Mouse (Mus musculus): ENCODE data around the gene Snapc5. TPM values are rescaled to one million over a fixed set of nuclear protein-coding genes. Genes with fewer than 3 reads are reported as not detected.
"Not testable (repeated sequence)": the region's sequence is repeated elsewhere in the genome, so short reads cannot be mapped to it uniquely, and the experiment has no call there.

Snapc5 gene
- total RNA-seq (2017) = 37.7 and 44.9 TPM in 2 replicates

GRCm38 (mm10) chr9:64178974-64179646, at the start of gene Snapc5:
Gene Snapc5 (plus strand): TSS chr9:64179274.
- peak; percentile 89 for ATAC-seq (replicated peaks; ENCODE audit: low read depth, poor library complexity, severe bottlenecking)

DNA sequence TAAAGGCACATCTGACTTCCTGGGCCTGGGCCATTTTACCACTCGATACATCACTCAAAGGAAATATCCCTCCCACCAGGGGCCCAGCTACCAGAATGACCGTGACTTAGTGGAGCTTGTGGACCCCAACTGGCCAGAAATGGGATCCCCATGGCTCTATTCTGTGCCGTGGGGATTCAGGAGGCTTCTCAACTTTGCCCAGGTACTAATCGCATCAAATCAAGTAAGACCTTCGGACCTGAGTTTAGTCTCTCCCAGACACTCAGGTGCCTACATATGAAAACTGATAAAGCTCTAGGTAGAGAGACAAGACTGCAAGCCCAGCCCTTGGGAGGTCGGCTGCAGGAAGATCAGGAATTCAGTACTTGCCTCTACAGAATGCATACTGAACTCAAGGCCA, 47.5 kb upstream of the Snapc5 start:
- no peak for ATAC-seq (replicated peaks; ENCODE audit: low read depth, poor library complexity, severe bottlenecking)

DNA sequence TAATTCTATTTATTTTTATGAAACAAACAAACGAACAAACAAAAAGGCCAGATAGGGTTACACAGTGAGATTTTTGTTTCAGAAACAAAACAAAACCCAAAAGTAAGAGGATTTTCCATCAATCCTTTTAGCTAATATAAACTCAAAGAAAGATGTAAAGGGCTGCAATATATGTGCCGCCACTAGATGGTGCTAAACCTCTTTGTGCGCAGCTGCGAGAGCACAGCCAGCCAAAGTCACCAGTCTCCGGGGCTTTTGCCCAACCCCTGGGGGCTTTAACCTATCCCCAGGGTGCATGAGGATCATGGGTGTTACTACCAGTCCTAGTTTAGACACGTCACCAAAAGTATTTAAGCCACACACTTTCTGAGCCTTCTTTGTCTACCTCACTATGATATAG, 40.2 kb upstream of the Snapc5 start:
- not testable (repeated sequence) for ATAC-seq (replicated peaks; ENCODE audit: low read depth, poor library complexity, severe bottlenecking)

DNA sequence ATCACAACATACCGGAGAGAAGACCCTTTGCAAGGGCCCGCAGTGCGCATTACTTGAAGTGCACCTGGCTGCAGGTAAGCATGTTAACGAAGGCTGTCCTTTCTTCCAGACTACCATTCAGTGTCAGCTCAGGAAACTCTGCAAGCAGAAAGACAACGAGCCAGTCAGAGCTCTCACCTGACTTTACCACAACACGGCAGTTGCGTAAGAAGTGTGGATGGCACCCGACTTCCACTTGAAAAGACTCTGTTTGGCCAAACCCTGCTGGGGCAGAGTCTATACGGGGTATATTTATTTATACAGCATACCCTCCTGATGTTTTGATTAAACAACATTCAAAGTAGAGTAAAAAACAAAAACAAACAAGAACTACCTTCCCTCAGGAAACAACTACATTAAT, 39.2 kb upstream of the Snapc5 start:
- no peak for ATAC-seq (replicated peaks; ENCODE audit: low read depth, poor library complexity, severe bottlenecking)

GRCm38 (mm10) chr9:64156641-64157040, 22.4 kb upstream of the Snapc5 start:
- no peak for ATAC-seq (replicated peaks; ENCODE audit: low read depth, poor library complexity, severe bottlenecking)

DNA sequence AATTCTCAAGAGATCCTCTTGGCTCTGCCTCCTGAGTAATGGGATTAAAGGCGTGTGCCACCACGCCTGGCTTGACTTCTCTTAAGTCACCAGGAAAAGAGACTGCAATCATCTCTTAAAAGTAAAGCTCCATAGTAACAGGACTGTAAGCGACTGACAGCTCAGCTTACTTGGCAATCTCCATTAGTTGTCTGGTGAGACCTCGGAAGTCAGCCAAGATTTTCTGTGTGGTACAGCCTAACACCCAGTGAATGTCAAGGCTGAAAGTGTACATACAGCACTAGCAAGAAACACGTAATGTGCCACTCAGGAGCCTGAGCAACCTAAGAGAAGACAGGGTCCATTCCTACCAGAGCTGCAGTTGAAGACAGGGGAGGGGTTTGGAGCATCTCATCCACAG, 18.6 kb upstream of the Snapc5 start:
- no peak for ATAC-seq (replicated peaks; ENCODE audit: low read depth, poor library complexity, severe bottlenecking)

DNA sequence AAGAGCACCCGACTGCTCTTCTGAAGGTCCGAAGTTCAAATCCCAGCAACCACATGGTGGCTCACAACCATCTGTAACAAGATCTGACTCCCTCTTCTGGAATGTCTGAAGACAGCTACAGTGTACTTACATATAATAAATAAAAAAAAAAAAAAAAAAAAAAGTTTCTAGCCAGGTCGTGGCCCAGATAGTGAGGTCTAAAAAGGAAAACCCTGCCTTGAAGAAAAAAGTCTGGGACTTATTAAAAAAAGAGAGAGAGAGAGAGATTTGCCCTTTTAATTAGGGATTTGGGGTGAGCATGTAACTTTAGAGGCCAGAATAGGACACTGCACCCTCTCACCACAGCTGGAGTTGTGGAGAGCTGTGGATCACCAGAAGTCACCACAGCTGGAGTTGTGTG, 9.1 kb upstream of the Snapc5 start:
- not testable (repeated sequence) for ATAC-seq (replicated peaks; ENCODE audit: low read depth, poor library complexity, severe bottlenecking)

DNA sequence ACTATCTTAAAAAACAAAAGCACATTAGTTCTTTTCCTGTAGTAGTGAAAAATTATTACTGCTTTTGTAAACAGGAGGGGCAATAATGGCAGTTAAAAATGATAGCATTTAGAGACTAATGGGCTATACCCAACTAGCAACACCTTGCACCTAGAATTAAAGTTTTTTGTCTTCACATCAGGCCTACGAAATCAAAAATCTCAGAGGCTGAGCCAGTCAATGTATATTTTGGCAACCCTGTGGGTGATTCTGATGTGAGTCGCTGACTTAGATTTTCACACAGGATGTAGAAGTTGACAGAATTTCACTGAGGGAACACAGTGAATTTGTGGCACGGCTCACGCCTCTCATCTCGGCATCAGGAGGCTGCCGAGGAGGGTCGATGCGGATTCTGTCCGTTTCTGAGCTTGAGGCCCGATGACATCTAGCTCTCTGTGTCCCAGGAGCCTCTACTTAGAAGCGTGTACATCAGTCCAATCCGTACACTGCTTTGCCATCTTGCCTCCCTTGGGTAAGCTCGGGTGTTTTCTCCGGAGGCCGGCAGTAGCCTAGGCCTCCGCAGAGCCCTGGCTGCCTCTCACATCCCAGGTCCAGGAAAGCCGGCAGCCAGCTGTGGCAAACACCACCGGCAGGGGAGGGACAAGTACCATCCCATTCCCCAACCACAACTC, 6.8 kb upstream of the Snapc5 start:
- ATAC-seq (replicated peaks; ENCODE audit: low read depth, poor library complexity, severe bottlenecking) = 0 out of 2 replicates have a peak, but pooled peaks have one; percentile 5

DNA sequence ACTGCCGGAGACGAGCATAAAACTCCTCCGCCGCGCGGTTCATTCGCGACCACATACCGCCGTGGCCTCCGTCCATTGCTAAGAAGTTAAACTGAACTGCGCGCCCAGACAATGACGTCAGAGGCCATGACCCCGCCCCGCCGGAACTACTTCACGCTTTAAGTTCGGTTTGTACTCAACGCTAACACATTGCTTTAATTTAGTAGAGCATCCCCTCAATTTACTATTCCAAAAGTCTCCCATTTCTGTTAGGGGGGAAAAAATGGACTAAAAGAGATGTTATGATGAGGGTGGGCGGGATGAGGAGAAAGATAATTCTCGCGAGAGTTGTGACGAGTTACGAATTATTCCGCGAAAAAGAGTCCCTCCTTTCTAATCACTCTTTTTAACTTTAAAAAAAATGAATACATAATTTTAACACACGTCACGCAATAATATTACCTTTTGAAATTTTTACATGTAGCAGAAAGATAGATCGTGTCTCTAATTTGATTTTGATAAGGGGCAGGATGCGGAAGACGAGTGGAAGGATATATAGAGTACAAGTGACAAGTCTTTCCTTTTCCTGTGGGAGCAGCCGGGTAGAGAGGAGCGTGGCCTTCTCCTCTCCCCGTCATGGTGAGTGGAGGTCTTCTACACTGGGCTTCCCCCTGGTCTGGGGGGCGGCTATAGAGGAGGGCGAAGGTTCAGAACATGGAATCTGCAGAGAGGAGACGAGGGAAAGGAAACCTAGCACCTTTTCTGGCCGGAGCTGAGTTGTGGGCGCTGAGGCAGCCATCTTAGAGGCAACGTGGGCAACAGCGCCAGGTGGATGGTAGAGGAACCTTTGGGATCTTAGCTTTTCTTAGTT, 6.0 kb upstream of the Snapc5 start, which contains the start of the genes Zwilch and Rpl4:
Zwilch (minus strand) TSS at position 289 of the 850 bp plus-strand sequence.
Rpl4 (plus strand) TSS at position 560 of the 850 bp plus-strand sequence.
- ATAC-seq (replicated peaks; ENCODE audit: low read depth, poor library complexity, severe bottlenecking) = peak; percentile 80

- ATAC-seq (replicated peaks; ENCODE audit: low read depth, poor library complexity, severe bottlenecking) = no peak
Measured at GRCm38 (mm10) chr9:64173666-64174220, 5.3 kb upstream of the Snapc5 start.

- no peak for ATAC-seq (replicated peaks; ENCODE audit: low read depth, poor library complexity, severe bottlenecking)
Measured at GRCm38 (mm10) chr9:64174341-64174740, 4.7 kb upstream of the Snapc5 start.

GRCm38 (mm10) chr9:64174766-64175165, 4.3 kb upstream of the Snapc5 start:
- no peak for ATAC-seq (replicated peaks; ENCODE audit: low read depth, poor library complexity, severe bottlenecking)

- ATAC-seq (replicated peaks; ENCODE audit: low read depth, poor library complexity, severe bottlenecking) = no peak
Measured at GRCm38 (mm10) chr9:64175378-64175777, 3.7 kb upstream of the Snapc5 start.

GRCm38 (mm10) chr9:64178610-64178973, 482 bp upstream of the Snapc5 start:
- ATAC-seq (replicated peaks; ENCODE audit: low read depth, poor library complexity, severe bottlenecking) = peak; percentile 42; the same call in 1 of the 2 replicates

DNA sequence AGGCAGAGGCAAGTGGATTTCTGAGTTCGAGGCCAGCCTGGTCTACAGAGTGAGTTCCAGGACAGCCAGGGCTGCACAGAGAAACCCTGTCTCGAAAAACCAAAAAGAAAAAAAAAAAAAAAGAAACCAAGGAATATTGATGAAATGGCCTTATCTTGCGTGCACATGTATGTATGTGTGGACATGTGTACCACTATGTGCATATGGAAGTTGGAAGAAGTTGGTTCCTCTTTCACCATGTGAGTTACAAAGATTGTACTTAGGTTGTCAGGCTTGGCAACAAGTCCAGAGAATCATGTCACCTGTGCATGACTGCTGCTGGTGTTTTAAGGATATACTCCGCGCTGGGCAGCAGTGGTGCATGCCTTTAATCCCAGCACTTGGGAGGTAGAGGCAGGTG, 4.2 kb downstream of the Snapc5 start:
- ATAC-seq (replicated peaks; ENCODE audit: low read depth, poor library complexity, severe bottlenecking) = not testable (repeated sequence)

DNA sequence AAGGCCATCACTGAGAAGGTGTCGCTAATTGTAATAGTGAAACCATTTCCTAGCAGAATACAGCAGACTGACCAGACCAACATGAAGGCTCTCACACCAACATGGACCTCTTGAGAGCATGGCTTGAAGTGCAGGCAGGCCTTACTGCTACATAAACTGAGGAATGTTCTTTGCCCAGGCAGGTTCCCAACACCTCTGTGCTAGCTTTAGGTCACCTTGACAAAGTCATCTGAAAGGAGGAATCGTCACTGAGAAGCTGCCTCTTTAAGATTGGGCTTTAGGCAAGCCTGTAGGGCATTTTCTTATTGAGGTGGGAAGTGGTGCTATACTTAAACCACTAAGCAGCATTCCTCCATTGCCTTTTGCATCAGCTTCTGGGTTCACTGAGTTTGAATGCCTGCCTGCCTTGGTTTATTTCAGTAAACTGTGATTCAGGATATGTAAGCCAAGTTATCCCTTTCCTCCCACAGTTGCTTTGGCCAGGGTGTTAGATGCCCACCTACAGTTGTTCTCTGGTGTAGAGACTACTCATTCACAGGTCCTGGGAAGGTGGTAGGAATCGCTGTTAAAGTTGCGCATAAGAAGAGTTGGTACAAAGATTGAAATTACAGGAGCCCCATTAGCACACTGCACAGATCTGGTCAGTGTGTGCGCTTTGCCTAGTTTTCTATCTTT, 5.2 kb downstream of the Snapc5 start:
- no peak for ATAC-seq (replicated peaks; ENCODE audit: low read depth, poor library complexity, severe bottlenecking)

- ATAC-seq (replicated peaks; ENCODE audit: low read depth, poor library complexity, severe bottlenecking) = no peak
Measured at GRCm38 (mm10) chr9:64193879-64194278, 14.8 kb downstream of the Snapc5 start.

DNA sequence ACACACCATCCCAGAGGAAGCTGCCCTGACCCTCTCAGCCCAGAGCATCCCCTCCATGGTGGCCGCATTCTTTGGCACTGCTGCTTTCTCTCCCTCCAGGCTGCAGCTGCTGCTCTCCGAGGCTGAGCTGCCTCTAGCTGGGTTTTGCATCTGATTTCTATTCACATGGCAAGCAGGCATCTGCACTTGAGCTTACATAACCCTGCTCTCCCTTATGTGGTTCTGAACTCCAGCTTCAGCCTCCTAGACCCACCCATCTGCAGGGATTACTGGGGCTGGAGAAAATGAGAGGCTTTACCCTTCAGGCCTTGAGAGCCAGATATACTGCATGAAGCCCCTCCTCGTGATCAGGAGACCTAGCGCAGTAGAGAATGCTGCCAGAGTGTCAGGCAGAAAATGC, 16.5 kb downstream of the Snapc5 start:
- ATAC-seq (replicated peaks; ENCODE audit: low read depth, poor library complexity, severe bottlenecking) = no peak

GRCm38 (mm10) chr9:64197524-64197923, 18.4 kb downstream of the Snapc5 start:
- ATAC-seq (replicated peaks; ENCODE audit: low read depth, poor library complexity, severe bottlenecking) = no peak
